Mouse (Mus musculus) frontal cortex, adult (tissue): ENCODE results near the gene Dnase2b.

Experiments
- ATAC-seq: cut with Nextera tagmentation; 2 replicates; pipeline ENCODE4 v1.9.2; 2017; ENCODE audit warnings: mild to moderate bottlenecking, moderate library complexity, mixed read lengths; ENCODE audit not compliant: low TSS enrichment

Gene Dnase2b

GRCm38 (mm10) chr3:146615496-146615895, at the start of gene Dnase2b:
Gene Dnase2b (minus strand): TSS chr3:146615596.
- ATAC-seq, result no peak

- no peak for ATAC-seq
Measured at GRCm38 (mm10) chr3:146661907-146662306, 46.5 kb upstream of the Dnase2b start.

GRCm38 (mm10) chr3:146661001-146661400, 45.6 kb upstream of the Dnase2b start:
- peak; percentile 44 for ATAC-seq

GRCm38 (mm10) chr3:146659321-146659720, 43.9 kb upstream of the Dnase2b start:
- no peak for ATAC-seq

- ATAC-seq, result no peak; the same call in 1 of the 2 replicates
Measured at GRCm38 (mm10) chr3:146658061-146658639, 42.8 kb upstream of the Dnase2b start.

GRCm38 (mm10) chr3:146657433-146657832, 42.0 kb upstream of the Dnase2b start:
- ATAC-seq, result no peak

GRCm38 (mm10) chr3:146655111-146655577, 39.7 kb upstream of the Dnase2b start:
- ATAC-seq, result no peak

GRCm38 (mm10) chr3:146653692-146654091, 38.3 kb upstream of the Dnase2b start:
- ATAC-seq, result no peak

- ATAC-seq, result no peak
Measured at GRCm38 (mm10) chr3:146652431-146652830, 37.0 kb upstream of the Dnase2b start.

- no peak for ATAC-seq
Measured at GRCm38 (mm10) chr3:146651217-146651616, 35.8 kb upstream of the Dnase2b start, which contains the start of gene 4930503B20Rik. Gene 4930503B20Rik (minus strand): TSS chr3:146651317.

- ATAC-seq, result no peak
Measured at GRCm38 (mm10) chr3:146650716-146651115, 35.3 kb upstream of the Dnase2b start.

- no peak for ATAC-seq
Measured at GRCm38 (mm10) chr3:146649311-146649894, 34.0 kb upstream of the Dnase2b start.

GRCm38 (mm10) chr3:146641818-146642427, 26.5 kb upstream of the Dnase2b start:
- ATAC-seq, result 0 out of 2 replicates have a peak, but pooled peaks have one; percentile 27

- no peak for ATAC-seq
Measured at GRCm38 (mm10) chr3:146632506-146632905, 17.1 kb upstream of the Dnase2b start.

- ATAC-seq, result 0 out of 2 replicates have a peak, but pooled peaks have one; percentile 4
Measured at GRCm38 (mm10) chr3:146628227-146628982, 13.0 kb upstream of the Dnase2b start.

- ATAC-seq, result peak; percentile 56
Measured at GRCm38 (mm10) chr3:146625766-146626165, 10.4 kb upstream of the Dnase2b start.

GRCm38 (mm10) chr3:146621966-146622365, 6.6 kb upstream of the Dnase2b start:
- peak; percentile 62 for ATAC-seq

GRCm38 (mm10) chr3:146620555-146621249, 5.3 kb upstream of the Dnase2b start:
- peak; percentile 64 for ATAC-seq

GRCm38 (mm10) chr3:146620101-146620500, 4.7 kb upstream of the Dnase2b start:
- ATAC-seq, result peak; percentile 59

GRCm38 (mm10) chr3:146618357-146618756, 3.0 kb upstream of the Dnase2b start:
- ATAC-seq, result no peak

GRCm38 (mm10) chr3:146617946-146618345, 2.5 kb upstream of the Dnase2b start:
- ATAC-seq, result no peak
